Mouse (Mus musculus) heart, embryonic 16.5 days (tissue): ENCODE results near the gene Inpp4b. TPM values are rescaled to one million over a fixed set of nuclear protein-coding genes. Genes with fewer than 3 reads are reported as not detected.

Experiments
- ATAC-seq: fragments of 200-750 bp; cut with Nextera tagmentation; replicated peaks from 2 replicates; pipeline ENCODE4 v1.8.0; 2017; ENCODE audit warnings: moderate number of reproducible peaks; ENCODE audit not compliant: insufficient read depth, low FRiP score; ENCODE audit errors: extremely low read depth
- H3K27ac ChIP-seq: fragments of 300-500 bp; sonication (generic); 2 replicates; pipeline ENCODE4 v1.5.1; 2014; ENCODE audit warnings: mild to moderate bottlenecking, low read length, control low read depth, moderate library complexity
- H3K27me3 ChIP-seq: fragments of 300-500 bp; sonication (generic); 2 replicates; pipeline ENCODE4 v1.6.1; 2014; ENCODE audit warnings: low read length, mixed read lengths; ENCODE audit not compliant: control insufficient read depth, insufficient read depth
- H3K36me3 ChIP-seq: fragments of 300-500 bp; sonication (generic); 2 replicates; pipeline ENCODE4 v1.6.1; 2014; ENCODE audit not compliant: control insufficient read depth, insufficient read depth
- H3K4me1 ChIP-seq: fragments of 300-500 bp; sonication (generic); 2 replicates; pipeline ENCODE4 v1.6.1; 2014; ENCODE audit warnings: low read length, mixed read lengths; ENCODE audit not compliant: control insufficient read depth, insufficient read depth
- H3K4me2 ChIP-seq: fragments of 300-500 bp; sonication (generic); 2 replicates; pipeline ENCODE4 v1.6.1; 2014; ENCODE audit warnings: low read depth, mild to moderate bottlenecking, control low read depth, low read length
- H3K4me3 ChIP-seq: fragments of 300-500 bp; sonication (generic); 2 replicates; pipeline ENCODE4 v1.5.1; 2014; ENCODE audit warnings: mild to moderate bottlenecking, control low read depth, low read length
- H3K9ac ChIP-seq: fragments of 300-500 bp; sonication (generic); 2 replicates; pipeline ENCODE4 v1.6.1; 2014; ENCODE audit warnings: low read length, control low read depth
- H3K9me3 ChIP-seq: fragments of 300-500 bp; sonication (generic); replicated peaks from 2 replicates; pipeline ENCODE4 v1.6.1; 2016; ENCODE audit warnings: low read length; ENCODE audit not compliant: control insufficient read depth
- WGBS: fragments of 180-500 bp; shearing (Covaris S2); extraction: QIAGEN DNeasy Blood & Tissue Kit; methylation state at CpG from one replicate; pipeline ENCODE4 v1.1.7; 2014; 5-methylcytosine and 5-hydroxymethylcytosine counted together
- polyA plus RNA-seq: library from polyadenylated mRNA; unstranded; fragments of >200 nt; fragmentation: Nextera tagmentation; extraction: Ambion mirVana; gene quantifications from 2 replicates; pipeline ENCODE4 v1.2.1, GENCODE M21; 2015

Gene Inpp4b
- polyA plus RNA-seq, 1 experiment from 2014 or later: 12.2 TPM

DNA sequence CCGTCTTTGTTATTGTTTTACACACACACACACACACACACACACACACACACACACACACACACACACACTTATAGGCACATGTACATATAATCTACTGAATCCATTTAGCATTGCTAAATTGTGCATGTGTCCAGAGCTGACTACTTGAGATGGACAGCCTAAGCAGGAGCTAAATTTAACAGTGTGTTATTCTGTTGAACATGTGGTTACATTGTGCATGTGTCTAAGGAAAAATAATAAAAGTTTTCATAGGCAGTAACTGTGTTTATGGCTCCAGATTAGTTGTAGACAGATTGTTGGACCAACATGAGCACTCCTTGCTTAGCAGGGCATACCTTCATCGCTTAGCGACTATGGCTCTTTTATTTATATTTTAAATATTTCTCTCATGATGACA lies 101.6 kb downstream of the Inpp4b start:
- H3K9ac ChIP-seq: no peak overlapping the region
- H3K36me3 ChIP-seq: no peaks in the 10 kb centered on the region
- 89% methylated on average over 3 of the region's 3 CpGs for WGBS
- no peak for ATAC-seq
- no peak overlapping the region for H3K27ac ChIP-seq
- H3K27me3 ChIP-seq: no peaks in the 10 kb centered on the region
- no peaks in the 10 kb centered on the region for H3K9me3 ChIP-seq
- H3K4me3 ChIP-seq: no peak overlapping the region
- no peak overlapping the region for H3K4me2 ChIP-seq
- no peaks in the 10 kb centered on the region for H3K4me1 ChIP-seq

GRCm38 (mm10) chr8:81449798-81450197 lies 107.4 kb downstream of the Inpp4b start:
- WGBS: 61% methylated on average over 2 of the region's 2 CpGs
- Histone ChIP-seq H3K9me3 (no peaks in the 10 kb centered on the region), H3K9ac (no peak overlapping the region), H3K4me3 (no peak overlapping the region), H3K36me3 (no peaks in the 10 kb centered on the region), H3K27me3 (no peaks in the 10 kb centered on the region), H3K4me1 (no peaks in the 10 kb centered on the region), H3K4me2 (no peak overlapping the region), H3K27ac (no peak overlapping the region)
- no peak for ATAC-seq

DNA sequence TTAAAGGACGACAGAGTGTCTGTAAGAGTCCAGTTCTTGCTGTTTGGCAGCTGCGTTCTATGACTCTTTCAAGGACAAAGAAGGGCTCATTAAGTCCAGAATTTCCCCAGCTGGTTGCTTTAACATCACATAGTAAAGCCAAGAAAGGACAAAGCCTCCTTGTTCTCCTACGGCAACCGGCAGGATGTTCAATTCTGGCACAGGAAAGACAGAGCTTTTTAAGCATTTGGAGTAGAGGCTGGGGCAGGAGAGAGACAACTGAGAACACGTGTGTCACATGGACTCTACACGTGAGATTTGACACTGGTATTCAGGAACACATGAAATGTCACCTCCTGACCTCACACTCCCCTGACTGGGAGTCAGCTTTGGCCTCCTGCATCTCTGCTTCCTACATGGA lies 109.7 kb downstream of the Inpp4b start:
- no peaks in the 10 kb centered on the region for H3K27me3 ChIP-seq
- H3K9me3 ChIP-seq: no peaks in the 10 kb centered on the region
- H3K27ac ChIP-seq: no peak overlapping the region
- whole genome bisulfite sequencing: 57% methylated on average over 6 of the region's 6 CpGs
- no peak overlapping the region for H3K4me2 ChIP-seq
- no peak for ATAC-seq
- no peak overlapping the region for H3K9ac ChIP-seq
- H3K4me1 ChIP-seq: no peaks in the 10 kb centered on the region
- no peaks in the 10 kb centered on the region for H3K36me3 ChIP-seq
- no peak overlapping the region for H3K4me3 ChIP-seq

GRCm38 (mm10) chr8:81454830-81455229 lies 112.5 kb downstream of the Inpp4b start:
- no peaks in the 10 kb centered on the region for H3K36me3 ChIP-seq
- H3K27me3 ChIP-seq: no peaks in the 10 kb centered on the region
- H3K4me3 ChIP-seq: no peak overlapping the region
- H3K4me2 ChIP-seq: no peak overlapping the region
- WGBS: 42% methylated on average over 2 of the region's 2 CpGs
- no peaks in the 10 kb centered on the region for H3K4me1 ChIP-seq
- no peak for ATAC-seq
- no peak overlapping the region for H3K9ac ChIP-seq
- no peaks in the 10 kb centered on the region for H3K9me3 ChIP-seq
- no peak overlapping the region for H3K27ac ChIP-seq

GRCm38 (mm10) chr8:81463762-81464161 lies 121.4 kb downstream of the Inpp4b start:
- H3K4me2 ChIP-seq: no peak overlapping the region
- no peaks in the 10 kb centered on the region for H3K9me3 ChIP-seq
- H3K4me1 ChIP-seq: no peaks in the 10 kb centered on the region
- H3K27me3 ChIP-seq: no peaks in the 10 kb centered on the region
- H3K27ac ChIP-seq: no peak overlapping the region
- H3K9ac ChIP-seq: no peak overlapping the region
- no peak overlapping the region for H3K4me3 ChIP-seq
- no peak for ATAC-seq
- no peaks in the 10 kb centered on the region for H3K36me3 ChIP-seq
- WGBS: 73% methylated on average over 3 of the region's 3 CpGs

DNA sequence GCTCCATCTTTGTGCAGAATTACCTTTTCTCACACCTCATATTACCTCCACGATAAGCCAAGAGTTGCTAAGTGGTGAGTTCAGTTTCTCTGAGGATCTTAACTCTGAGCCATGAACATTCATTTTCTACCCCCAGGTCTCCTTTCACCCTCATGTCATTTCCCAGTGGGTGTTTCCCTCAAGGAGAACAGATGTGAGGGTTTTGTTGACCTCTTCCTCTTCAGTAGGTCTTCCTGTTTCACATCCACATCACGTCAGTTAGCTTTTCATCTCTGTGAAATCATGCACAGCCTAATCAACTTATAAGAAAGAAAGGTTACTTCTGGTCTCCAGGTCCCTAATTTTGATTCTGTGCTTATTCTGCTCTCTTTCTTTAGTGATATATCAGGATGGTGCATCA lies 124.4 kb downstream of the Inpp4b start:
- no peaks in the 10 kb centered on the region for H3K4me1 ChIP-seq

DNA sequence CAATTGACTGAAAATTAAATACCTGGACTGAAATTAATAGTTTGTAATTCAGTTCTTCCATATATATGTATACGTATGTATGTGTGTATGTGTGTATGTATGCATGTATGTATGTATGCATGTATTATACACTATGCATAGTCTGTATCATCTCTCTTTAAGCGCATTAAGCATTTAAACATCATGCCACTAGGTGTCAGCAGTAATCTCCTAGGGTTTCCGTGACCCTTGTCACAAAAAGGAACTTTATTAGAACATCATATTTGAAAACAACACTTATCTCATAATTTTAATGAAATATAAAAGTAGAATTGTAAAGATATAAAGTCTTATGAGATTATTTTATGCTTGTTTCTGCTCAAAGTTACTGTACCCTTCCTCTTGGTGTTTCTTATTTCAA lies 136.3 kb downstream of the Inpp4b start:
- WGBS: 26% methylated on average over 3 of the region's 3 CpGs
- Histone ChIP-seq H3K4me1 (no peaks in the 10 kb centered on the region), H3K4me3 (no peak overlapping the region), H3K4me2 (no peak overlapping the region), H3K9ac (no peak overlapping the region), H3K9me3 (no peaks in the 10 kb centered on the region), H3K36me3 (no peaks in the 10 kb centered on the region), H3K27ac (no peak overlapping the region), H3K27me3 (no peaks in the 10 kb centered on the region)
- ATAC-seq: no peak

More for the DNA sequence above, 124.4 kb downstream of the Inpp4b start:
- Histone ChIP-seq H3K27me3 (no peaks in the 10 kb centered on the region), H3K9ac (no peak overlapping the region), H3K9me3 (no peaks in the 10 kb centered on the region), H3K36me3 (no peaks in the 10 kb centered on the region), H3K27ac (no peak overlapping the region), H3K4me3 (no peak overlapping the region), H3K4me2 (no peak overlapping the region)
- 66% methylated on average over 2 of the region's 2 CpGs for WGBS
- no peak for ATAC-seq

- no peak overlapping the region for H3K4me2 ChIP-seq
- no peaks in the 10 kb centered on the region for H3K27me3 ChIP-seq
- no peak overlapping the region for H3K27ac ChIP-seq
- H3K4me3 ChIP-seq: no peak overlapping the region
- no peaks in the 10 kb centered on the region for H3K9me3 ChIP-seq
- 66% methylated on average over 1 of the region's 1 CpGs for WGBS
- no peak for ATAC-seq
- H3K9ac ChIP-seq: no peak overlapping the region
- H3K4me1 ChIP-seq: no peaks in the 10 kb centered on the region
- no peaks in the 10 kb centered on the region for H3K36me3 ChIP-seq
Measured at GRCm38 (mm10) chr8:81483834-81484233, 141.5 kb downstream of the Inpp4b start.

- ATAC-seq: no peak
- WGBS: 77% methylated on average over 1 of the region's 1 CpGs
- Histone ChIP-seq H3K9ac (no peak overlapping the region), H3K27me3 (no peaks in the 10 kb centered on the region), H3K4me1 (no peaks in the 10 kb centered on the region), H3K27ac (no peak overlapping the region), H3K9me3 (no peaks in the 10 kb centered on the region), H3K4me2 (no peak overlapping the region), H3K36me3 (no peaks in the 10 kb centered on the region), H3K4me3 (no peak overlapping the region)
Measured at GRCm38 (mm10) chr8:81485626-81486025, 143.3 kb downstream of the Inpp4b start.
